Mouse (Mus musculus): ENCODE data around the gene Acbd6. TPM values are rescaled to one million over a fixed set of nuclear protein-coding genes. Genes with fewer than 3 reads are reported as not detected.
A peak's percentile ranks its signal among the peaks of the same experiment; 100 is the strongest.

Acbd6 gene
- polyA plus RNA-seq, 1 experiment from 2014 or later: 70.8 TPM

- H3K36me3 ChIP-seq: no peaks in the 10 kb centered on the region
- H3K4me1 ChIP-seq: no peaks in the 10 kb centered on the region
- H3K27me3 ChIP-seq: no peaks in the 10 kb centered on the region
- WGBS: 31% methylated on average over 2 of the region's 2 CpGs
- H3K4me3 ChIP-seq: no peak overlapping the region
- no peak overlapping the region for H3K4me2 ChIP-seq
- H3K9me3 ChIP-seq: no peaks in the 10 kb centered on the region
- no peak for ATAC-seq (ENCODE audit: borderline replicate concordance, extremely low read depth, low FRiP score, low TSS enrichment)
- H3K9ac ChIP-seq: no peak overlapping the region
- H3K27ac ChIP-seq: no peak overlapping the region
Measured at GRCm38 (mm10) chr1:155713306-155713705, 155.4 kb downstream of the Acbd6 start.

- ATAC-seq (ENCODE audit: borderline replicate concordance, extremely low read depth, low FRiP score, low TSS enrichment): no peak
- H3K9ac ChIP-seq: no peak overlapping the region
- H3K4me1 ChIP-seq: no peaks in the 10 kb centered on the region
Measured at GRCm38 (mm10) chr1:155715366-155715765, 157.4 kb downstream of the Acbd6 start.

GRCm38 (mm10) chr1:155717301-155717700 is 159.4 kb downstream of the Acbd6 start:
- no peak overlapping the region for H3K4me3 ChIP-seq
- H3K9me3 ChIP-seq: no peaks in the 10 kb centered on the region
- no peak for ATAC-seq (ENCODE audit: borderline replicate concordance, extremely low read depth, low FRiP score, low TSS enrichment)
- H3K27ac ChIP-seq: no peak overlapping the region
- no peak overlapping the region for H3K9ac ChIP-seq
- no peaks in the 10 kb centered on the region for H3K4me1 ChIP-seq
- WGBS: 89% methylated on average over 12 of the region's 12 CpGs
- no peaks in the 10 kb centered on the region for H3K36me3 ChIP-seq
- peaks cover 6% of the 10 kb centered on the region; the same call in 1 of the 2 replicates for H3K27me3 ChIP-seq
- H3K4me2 ChIP-seq: no peak overlapping the region

More at GRCm38 (mm10) chr1:155715366-155715765, 157.4 kb downstream of the Acbd6 start:
- H3K36me3 ChIP-seq: no peaks in the 10 kb centered on the region
- no peaks in the 10 kb centered on the region for H3K9me3 ChIP-seq
- no peak overlapping the region for H3K4me2 ChIP-seq
- no peak overlapping the region for H3K27ac ChIP-seq
- H3K4me3 ChIP-seq: no peak overlapping the region
- no peaks in the 10 kb centered on the region; the same call in 1 of the 2 replicates for H3K27me3 ChIP-seq

GRCm38 (mm10) chr1:155718851-155719250 is 160.9 kb downstream of the Acbd6 start:
- WGBS: 81% methylated on average over 3 of the region's 3 CpGs

GRCm38 (mm10) chr1:155720006-155720405 is 162.1 kb downstream of the Acbd6 start:
- ATAC-seq (ENCODE audit: borderline replicate concordance, extremely low read depth, low FRiP score, low TSS enrichment): no peak
- Histone ChIP-seq H3K9ac (no peak overlapping the region), H3K27me3 (peaks cover 21% of the 10 kb centered on the region; the same call in 1 of the 2 replicates), H3K36me3 (no peaks in the 10 kb centered on the region), H3K9me3 (no peaks in the 10 kb centered on the region), H3K4me3 (no peak overlapping the region), H3K4me2 (no peak overlapping the region), H3K4me1 (no peaks in the 10 kb centered on the region), H3K27ac (no peak overlapping the region)
- WGBS: 42% methylated on average over 5 of the region's 5 CpGs

More at GRCm38 (mm10) chr1:155718851-155719250, 160.9 kb downstream of the Acbd6 start:
- H3K4me2 ChIP-seq: no peak overlapping the region
- H3K27me3 ChIP-seq: peaks cover 17% of the 10 kb centered on the region; the same call in 1 of the 2 replicates
- no peak overlapping the region for H3K4me3 ChIP-seq
- no peak overlapping the region for H3K27ac ChIP-seq
- no peak overlapping the region for H3K9ac ChIP-seq
- H3K36me3 ChIP-seq: no peaks in the 10 kb centered on the region
- ATAC-seq (ENCODE audit: borderline replicate concordance, extremely low read depth, low FRiP score, low TSS enrichment): no peak
- no peaks in the 10 kb centered on the region for H3K9me3 ChIP-seq
- H3K4me1 ChIP-seq: no peaks in the 10 kb centered on the region

GRCm38 (mm10) chr1:155721443-155721842 is 163.5 kb downstream of the Acbd6 start:
- H3K27me3 ChIP-seq: peaks cover 32% of the 10 kb centered on the region
- no peaks in the 10 kb centered on the region for H3K4me1 ChIP-seq
- no peak overlapping the region for H3K9ac ChIP-seq
- H3K9me3 ChIP-seq: no peaks in the 10 kb centered on the region
- H3K4me2 ChIP-seq: no peak overlapping the region
- no peaks in the 10 kb centered on the region for H3K36me3 ChIP-seq
- no peak overlapping the region for H3K4me3 ChIP-seq
- 43% methylated on average over 8 of the region's 8 CpGs for WGBS
- no peak for ATAC-seq (ENCODE audit: borderline replicate concordance, extremely low read depth, low FRiP score, low TSS enrichment)
- no peak overlapping the region for H3K27ac ChIP-seq

- no peaks in the 10 kb centered on the region for H3K36me3 ChIP-seq
- no peaks in the 10 kb centered on the region for H3K9me3 ChIP-seq
- no peaks in the 10 kb centered on the region for H3K4me1 ChIP-seq
- WGBS: under 1% methylated on average over 13 of the region's 13 CpGs
- ATAC-seq (ENCODE audit: borderline replicate concordance, extremely low read depth, low FRiP score, low TSS enrichment): no peak
- no peak overlapping the region for H3K4me3 ChIP-seq
- no peak overlapping the region for H3K27ac ChIP-seq
- peak overlapping the region; percentile 33 for H3K4me2 ChIP-seq
- H3K27me3 ChIP-seq: peaks cover 36% of the 10 kb centered on the region
- no peak overlapping the region for H3K9ac ChIP-seq
Measured at GRCm38 (mm10) chr1:155722185-155722584, 164.3 kb downstream of the Acbd6 start.

- Histone ChIP-seq H3K9ac (no peak overlapping the region), H3K9me3 (no peaks in the 10 kb centered on the region), H3K36me3 (no peaks in the 10 kb centered on the region), H3K27ac (no peak overlapping the region), H3K4me2 (no peak overlapping the region), H3K27me3 (peaks cover 57% of the 10 kb centered on the region), H3K4me1 (no peaks in the 10 kb centered on the region), H3K4me3 (no peak overlapping the region)
- ATAC-seq (ENCODE audit: borderline replicate concordance, extremely low read depth, low FRiP score, low TSS enrichment): no peak
- 66% methylated on average over 3 of the region's 3 CpGs for WGBS
Measured at GRCm38 (mm10) chr1:155724301-155724700, 166.4 kb downstream of the Acbd6 start.

GRCm38 (mm10) chr1:155725876-155726275 is 168.0 kb downstream of the Acbd6 start:
- H3K4me3 ChIP-seq: no peak overlapping the region
- WGBS: 43% methylated on average over 2 of the region's 2 CpGs
- no peak for ATAC-seq (ENCODE audit: borderline replicate concordance, extremely low read depth, low FRiP score, low TSS enrichment)

GRCm38 (mm10) chr1:155727830-155728229 is 169.9 kb downstream of the Acbd6 start:
- Histone ChIP-seq H3K27ac (no peak overlapping the region), H3K36me3 (no peaks in the 10 kb centered on the region)
- 24% methylated on average over 10 of the region's 10 CpGs for WGBS

More at GRCm38 (mm10) chr1:155725876-155726275, 168.0 kb downstream of the Acbd6 start:
- Histone ChIP-seq H3K9ac (no peak overlapping the region), H3K27me3 (peaks cover 73% of the 10 kb centered on the region), H3K27ac (no peak overlapping the region), H3K4me1 (no peaks in the 10 kb centered on the region), H3K36me3 (no peaks in the 10 kb centered on the region), H3K9me3 (no peaks in the 10 kb centered on the region), H3K4me2 (no peak overlapping the region)

GRCm38 (mm10) chr1:155729113-155729795 is 171.3 kb downstream of the Acbd6 start:
- peaks cover 89% of the 10 kb centered on the region for H3K27me3 ChIP-seq
- H3K9me3 ChIP-seq: no peaks in the 10 kb centered on the region

More at GRCm38 (mm10) chr1:155727830-155728229, 169.9 kb downstream of the Acbd6 start:
- H3K9me3 ChIP-seq: no peaks in the 10 kb centered on the region
- H3K4me2 ChIP-seq: no peak overlapping the region
- H3K27me3 ChIP-seq: peaks cover 84% of the 10 kb centered on the region
- ATAC-seq (ENCODE audit: borderline replicate concordance, extremely low read depth, low FRiP score, low TSS enrichment): no peak
- H3K4me3 ChIP-seq: no peak overlapping the region
- no peak overlapping the region for H3K9ac ChIP-seq
- no peaks in the 10 kb centered on the region for H3K4me1 ChIP-seq

GRCm38 (mm10) chr1:155731156-155731555 is 173.2 kb downstream of the Acbd6 start:
- 0% methylated on average over 2 of the region's 2 CpGs for WGBS
- H3K9me3 ChIP-seq: no peaks in the 10 kb centered on the region
- no peaks in the 10 kb centered on the region for H3K36me3 ChIP-seq
- no peak overlapping the region for H3K9ac ChIP-seq
- no peak for ATAC-seq (ENCODE audit: borderline replicate concordance, extremely low read depth, low FRiP score, low TSS enrichment)
- H3K4me3 ChIP-seq: no peak overlapping the region
- H3K27me3 ChIP-seq: peaks cover 95% of the 10 kb centered on the region
- H3K4me2 ChIP-seq: no peak overlapping the region
- no peaks in the 10 kb centered on the region for H3K4me1 ChIP-seq
- H3K27ac ChIP-seq: no peak overlapping the region

More at GRCm38 (mm10) chr1:155729113-155729795, 171.3 kb downstream of the Acbd6 start:
- Histone ChIP-seq H3K27ac (no peak overlapping the region), H3K4me2 (no peak overlapping the region), H3K4me3 (no peak overlapping the region), H3K9ac (no peak overlapping the region), H3K36me3 (no peaks in the 10 kb centered on the region), H3K4me1 (no peaks in the 10 kb centered on the region)
- ATAC-seq (ENCODE audit: borderline replicate concordance, extremely low read depth, low FRiP score, low TSS enrichment): no peak
- 3% methylated on average over 23 of the region's 23 CpGs for WGBS

All from lung, embryonic 15.5 days (tissue).